Mouse (Mus musculus): ENCODE data around the gene Dusp3. TPM values are rescaled to one million over a fixed set of nuclear protein-coding genes. Genes with fewer than 3 reads are reported as not detected.

The Dusp3 gene
- polyA plus RNA-seq, 1 experiment = 98.5 TPM

- H3K4me3 ChIP-seq (replicated peaks; ENCODE audit: insufficient read depth, low read depth, low read length) = peak within 1 kb of the TSS; percentile 74
- WGBS = 26% methylated on average over 6 of the region's 6 CpGs
- no peaks in the 10 kb centered on the region for H3K27me3 ChIP-seq (ENCODE audit: control insufficient read depth, insufficient read depth, low read length)
- peak in 1 of 2 experiments; percentile 50 for DNase-seq
- peaks cover 33% of the 10 kb centered on the region for H3K4me1 ChIP-seq (ENCODE audit: control insufficient read depth, insufficient read depth, low read length)
- TF ChIP-seq CTCF (IDR thresholded peaks at IDR 0.05; ENCODE audit: borderline replicate concordance, insufficient read depth, low read depth, low read length) (no peak), POLR2A (IDR thresholded peaks at IDR 0.05; ENCODE audit: borderline replicate concordance, insufficient read depth, low read length) (no peak; the same call in 1 of the 2 replicates)
- peak within 1 kb of the TSS; percentile 87 for H3K27ac ChIP-seq (ENCODE audit: insufficient read depth, low read length)
Measured at GRCm38 (mm10) chr11:102028087-102028816, 41.4 kb upstream of the Dusp3 start, which contains the start of gene Mpp3. Gene Mpp3 (minus strand): TSS chr11:102028461.

DNA sequence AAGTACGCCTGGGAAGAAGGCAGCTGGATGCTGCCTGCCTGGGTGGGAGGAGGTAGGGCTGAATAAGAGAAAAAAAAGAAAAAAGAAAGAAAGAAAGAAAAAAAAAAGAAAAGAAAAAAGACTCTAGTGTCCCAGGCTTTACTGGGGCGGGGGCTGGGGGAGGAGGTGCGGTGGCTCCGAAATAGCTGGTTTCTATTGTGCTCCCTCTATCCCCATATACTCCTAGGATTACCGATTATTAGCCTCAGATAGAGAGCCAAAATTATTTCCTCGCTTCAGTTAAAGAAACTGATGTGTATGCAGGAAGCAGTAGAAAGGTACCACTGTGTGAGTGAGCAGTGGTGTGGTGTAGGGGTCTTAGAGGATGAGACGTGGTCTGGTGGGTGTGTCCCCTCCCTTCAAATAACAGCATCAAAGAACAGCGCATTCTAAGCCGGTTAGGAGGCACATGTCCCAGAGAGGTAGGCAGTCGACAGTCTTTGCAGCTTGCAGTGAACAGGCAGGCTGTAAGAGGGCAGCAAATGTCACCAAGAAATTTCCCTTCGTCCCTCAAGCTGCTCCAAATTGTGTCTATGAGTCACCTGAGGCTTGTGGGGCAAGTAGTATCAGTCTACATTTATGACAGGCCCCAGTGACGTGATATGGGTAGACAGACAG lies 40.7 kb upstream of the Dusp3 start:
- peak overlapping the region; percentile 87 for H3K27ac ChIP-seq (ENCODE audit: insufficient read depth, low read length)
- H3K4me3 ChIP-seq (replicated peaks; ENCODE audit: insufficient read depth, low read depth, low read length) = peak overlapping the region; percentile 74
- peak; percentile 67 to 81 for DNase-seq
- peaks cover 31% of the 10 kb centered on the region for H3K4me1 ChIP-seq (ENCODE audit: control insufficient read depth, insufficient read depth, low read length)
- WGBS = 4% methylated on average over 12 of the region's 12 CpGs
- TF ChIP-seq CTCF (IDR thresholded peaks at IDR 0.05; ENCODE audit: borderline replicate concordance, insufficient read depth, low read depth, low read length) = peak; percentile 42; the same call in 1 of the 2 replicates
- TF ChIP-seq POLR2A (IDR thresholded peaks at IDR 0.05; ENCODE audit: borderline replicate concordance, insufficient read depth, low read length) = peak; percentile 17; the same call in 1 of the 2 replicates
- H3K27me3 ChIP-seq (ENCODE audit: control insufficient read depth, insufficient read depth, low read length) = no peaks in the 10 kb centered on the region

DNA sequence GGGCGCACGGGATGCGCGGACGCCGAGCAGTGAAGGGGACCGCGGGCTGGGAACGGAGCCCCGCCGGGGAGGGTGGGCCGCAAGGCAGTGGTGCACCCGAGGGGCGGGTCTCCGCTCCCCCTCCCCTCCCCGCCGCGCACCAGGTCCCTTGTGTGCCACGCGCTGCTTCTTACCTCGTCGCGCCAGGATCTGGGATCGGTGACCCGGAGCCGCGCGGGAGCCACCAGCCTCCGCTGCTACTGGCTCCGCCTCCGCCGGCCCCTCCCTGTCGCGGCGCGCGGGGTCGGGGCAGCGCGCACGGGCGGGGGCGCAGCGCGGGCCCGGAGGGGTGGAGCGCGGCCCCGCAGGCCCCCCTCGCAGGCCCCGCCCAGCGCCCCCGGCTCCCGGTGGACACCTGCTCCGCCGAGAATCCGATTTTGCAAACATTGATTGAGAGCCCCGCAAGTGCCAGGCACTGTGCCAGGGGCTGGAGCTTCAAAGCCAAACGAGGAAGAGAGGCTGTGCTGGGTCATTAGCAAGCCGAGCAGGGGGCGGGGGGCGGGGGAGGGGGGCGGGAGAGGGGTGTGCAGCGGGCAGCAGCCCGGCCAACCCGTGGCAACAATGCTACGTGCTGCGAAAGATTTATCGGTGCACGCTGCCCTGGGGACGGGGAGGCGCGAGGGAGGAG lies 40.0 kb upstream of the Dusp3 start:
- Histone ChIP-seq H3K4me3 (replicated peaks; ENCODE audit: insufficient read depth, low read depth, low read length) (peak overlapping the region; percentile 74), H3K27ac (ENCODE audit: insufficient read depth, low read length) (peak overlapping the region; percentile 87), H3K4me1 (ENCODE audit: control insufficient read depth, insufficient read depth, low read length) (peaks cover 31% of the 10 kb centered on the region), H3K27me3 (ENCODE audit: control insufficient read depth, insufficient read depth, low read length) (no peaks in the 10 kb centered on the region)
- WGBS = under 1% methylated on average over 59 of the region's 73 CpGs
- TF ChIP-seq CTCF (IDR thresholded peaks at IDR 0.05; ENCODE audit: borderline replicate concordance, insufficient read depth, low read depth, low read length) (no peak), POLR2A (IDR thresholded peaks at IDR 0.05; ENCODE audit: borderline replicate concordance, insufficient read depth, low read length) (peak; percentile 81)
- peak; percentile 90 to 91 for DNase-seq

DNA sequence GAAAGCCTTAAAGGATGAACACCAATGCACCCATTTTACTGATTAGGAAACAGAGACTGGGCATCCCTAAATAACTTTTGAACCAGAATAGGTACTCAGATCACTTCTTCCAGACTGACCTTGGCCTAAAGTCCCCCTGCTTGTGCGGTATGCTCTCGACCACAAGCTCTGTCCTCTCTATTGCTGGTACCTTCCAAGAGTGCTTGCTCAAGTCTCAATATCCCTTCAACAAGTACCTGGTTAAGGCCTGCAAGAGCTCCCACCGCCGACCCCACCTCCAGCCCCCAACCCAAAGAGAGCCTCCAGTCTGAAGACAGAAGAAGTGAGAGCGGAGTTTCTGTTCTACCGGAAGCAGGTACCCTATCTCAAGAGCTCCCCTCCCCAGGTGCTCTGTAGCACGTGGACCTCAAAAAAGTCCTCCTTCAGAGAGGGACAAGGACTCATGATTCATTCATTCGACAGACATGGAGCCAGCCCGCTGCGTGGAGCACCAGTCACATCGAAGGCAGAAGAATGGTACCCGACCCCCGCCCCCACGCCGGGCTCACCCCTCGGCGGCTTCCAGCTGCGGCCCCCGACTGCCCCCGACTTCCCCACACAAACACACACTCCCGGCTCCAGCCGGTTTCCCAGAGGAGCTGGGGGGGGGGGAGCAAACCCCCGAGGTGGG lies 39.3 kb upstream of the Dusp3 start:
- DNase-seq = peak in 1 of 2 experiments; percentile 55
- Histone ChIP-seq H3K27ac (ENCODE audit: insufficient read depth, low read length) (peak overlapping the region; percentile 87), H3K27me3 (ENCODE audit: control insufficient read depth, insufficient read depth, low read length) (no peaks in the 10 kb centered on the region), H3K4me3 (replicated peaks; ENCODE audit: insufficient read depth, low read depth, low read length) (peak overlapping the region; percentile 74), H3K4me1 (ENCODE audit: control insufficient read depth, insufficient read depth, low read length) (peaks cover 36% of the 10 kb centered on the region)
- 1% methylated on average over 23 of the region's 23 CpGs for WGBS
- TF ChIP-seq CTCF (IDR thresholded peaks at IDR 0.05; ENCODE audit: borderline replicate concordance, insufficient read depth, low read depth, low read length) = no peak
- TF ChIP-seq POLR2A (IDR thresholded peaks at IDR 0.05; ENCODE audit: borderline replicate concordance, insufficient read depth, low read length) = no peak

DNA sequence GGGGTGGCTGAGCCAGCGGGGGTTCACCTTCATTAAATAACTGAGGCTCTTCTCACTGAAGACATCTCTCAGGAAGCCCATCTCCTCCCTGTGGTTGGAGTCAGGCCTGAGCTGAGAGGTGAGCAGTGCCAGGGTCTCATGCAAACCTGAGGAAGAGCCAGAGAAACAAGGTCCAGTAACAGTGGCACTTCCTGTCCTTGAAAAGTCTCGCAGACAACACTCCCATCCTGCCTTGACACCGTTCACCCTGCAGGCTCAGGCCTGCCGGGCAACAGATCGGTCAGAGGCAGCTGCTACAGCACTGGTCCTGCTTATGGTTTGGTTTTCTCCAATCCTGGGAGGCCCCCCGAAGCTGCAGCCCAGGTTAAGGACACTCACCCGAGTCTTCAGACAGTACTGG lies 38.5 kb upstream of the Dusp3 start:
- H3K27ac ChIP-seq (ENCODE audit: insufficient read depth, low read length) = peak overlapping the region; percentile 87
- 8% methylated on average over 7 of the region's 7 CpGs for WGBS

DNA sequence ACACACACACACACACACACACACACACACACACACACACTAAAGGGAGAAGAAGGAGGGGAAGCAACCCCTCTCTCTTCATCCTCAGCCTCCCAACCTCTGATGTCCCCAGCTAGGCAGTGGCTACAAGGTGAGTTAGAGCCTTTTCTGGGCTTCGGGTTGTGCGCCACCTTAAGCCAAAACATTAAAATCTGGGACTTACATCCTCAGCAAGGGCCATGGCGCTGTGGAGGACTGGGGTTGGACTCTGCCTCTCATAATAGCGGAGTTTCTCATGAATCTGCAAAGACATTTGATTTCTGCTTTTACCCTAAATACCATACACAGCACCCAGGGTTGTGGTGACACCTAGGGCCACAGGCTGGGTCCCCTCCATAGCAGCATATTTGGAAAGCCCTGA lies 38.1 kb upstream of the Dusp3 start:
- peak in 1 of 2 experiments; percentile 52 for DNase-seq
- Histone ChIP-seq H3K27ac (ENCODE audit: insufficient read depth, low read length) (peak overlapping the region; percentile 87), H3K27me3 (ENCODE audit: control insufficient read depth, insufficient read depth, low read length) (no peaks in the 10 kb centered on the region), H3K4me1 (ENCODE audit: control insufficient read depth, insufficient read depth, low read length) (peaks cover 37% of the 10 kb centered on the region), H3K4me3 (replicated peaks; ENCODE audit: insufficient read depth, low read depth, low read length) (peak overlapping the region; percentile 74)
- WGBS = 10% methylated on average over 4 of the region's 4 CpGs
- TF ChIP-seq CTCF (IDR thresholded peaks at IDR 0.05; ENCODE audit: borderline replicate concordance, insufficient read depth, low read depth, low read length) = no peak
- TF ChIP-seq POLR2A (IDR thresholded peaks at IDR 0.05; ENCODE audit: borderline replicate concordance, insufficient read depth, low read length) = no peak

More for the DNA sequence above, 38.5 kb upstream of the Dusp3 start:
- no peak for TF ChIP-seq POLR2A (IDR thresholded peaks at IDR 0.05; ENCODE audit: borderline replicate concordance, insufficient read depth, low read length)
- TF ChIP-seq CTCF (IDR thresholded peaks at IDR 0.05; ENCODE audit: borderline replicate concordance, insufficient read depth, low read depth, low read length) = no peak
- peak overlapping the region; percentile 74 for H3K4me3 ChIP-seq (replicated peaks; ENCODE audit: insufficient read depth, low read depth, low read length)
- peaks cover 37% of the 10 kb centered on the region for H3K4me1 ChIP-seq (ENCODE audit: control insufficient read depth, insufficient read depth, low read length)
- H3K27me3 ChIP-seq (ENCODE audit: control insufficient read depth, insufficient read depth, low read length) = no peaks in the 10 kb centered on the region
- peak; percentile 53 to 61 for DNase-seq
